ENCODE assay signal across 9 mouse cellular contexts in genomic region chr9:65744171-65745082, GRCm38 (mm10).
DNase-seq lines count a peak whose midpoint lies in the region; ATAC-seq and TF ChIP-seq lines count a peak whose summit lies in the region.
"Had no signal": no experiment of that assay in that cellular context is flagged by ENCODE, and none has a peak within 500 bp of the region (broad histone marks: within the 10 kb centered on the region; RNA-seq: fewer than 3 reads in every experiment).

No protein-coding gene starts in this region.

- intact Hi-C loops in left cerebral cortex, postnatal 10 days (cut with DNase I), result no loop called here

- H3K9me3 ChIP-seq in forebrain, postnatal 0 days (ENCODE audit: low read length), result no peaks in the 10 kb centered on the region
- no peaks in the 10 kb centered on the region for H3K9me3 ChIP-seq in intestine, embryonic 15.5 days
- H3K9me3 ChIP-seq in midbrain, embryonic 13.5 days, result no peaks in the 10 kb centered on the region
- H3K9me3 ChIP-seq: liver, embryonic 13.5 days had no signal

- ATAC-seq in forebrain, postnatal 0 days, result peak; percentile 96
- ATAC-seq in intestine, embryonic 15.5 days, result peak; percentile 51
- peak; percentile 94 for ATAC-seq in midbrain, embryonic 13.5 days

- 0 out of 2 replicates have a peak overlapping the region, but pooled peaks have one; percentile 5 for H3K4me2 ChIP-seq in forebrain, postnatal 0 days (ENCODE audit: low read depth)
- no peak overlapping the region for H3K4me2 ChIP-seq in intestine, embryonic 15.5 days (replicated peaks)
- peak overlapping the region; percentile 37 for H3K4me2 ChIP-seq in midbrain, embryonic 13.5 days (replicated peaks)
- H3K4me2 ChIP-seq: liver, embryonic 13.5 days had no signal

- no peaks in the 10 kb centered on the region for H3K36me3 ChIP-seq in forebrain, postnatal 0 days (ENCODE audit: insufficient read depth)
- no peaks in the 10 kb centered on the region for H3K36me3 ChIP-seq in intestine, embryonic 15.5 days
- H3K36me3 ChIP-seq in midbrain, embryonic 13.5 days, result no peaks in the 10 kb centered on the region

- peak; percentile 71 for DNase-seq in NIH3T3 (ENCODE audit: low read depth)
- DNase-seq in cerebellum, adult 8-10 months, result peak; percentile 64
- DNase-seq in forebrain, postnatal 0 days, result peak; percentile 85
- DNase-seq in left cerebral cortex, postnatal 10 days (ENCODE audit: extremely low spot score in 1 of 2, low spot score in 2 of 2), result peak; percentile 34 to 66
- DNase-seq in c-Kit-positive CD71-positive TER-119-positive erythroid progenitor cells, embryonic 14.5 days (ENCODE audit: low spot score), result no peak
- no peak for DNase-seq in spleen, postnatal 14 days (ENCODE audit: low spot score in 2 of 2)
- DNase-seq: liver, embryonic 13.5 days had no signal

- H3K4me1 ChIP-seq in forebrain, postnatal 0 days (ENCODE audit: insufficient read depth), result peaks cover 22% of the 10 kb centered on the region
- H3K4me1 ChIP-seq in intestine, embryonic 15.5 days (replicated peaks), result peaks cover 8% of the 10 kb centered on the region
- peaks cover 47% of the 10 kb centered on the region for H3K4me1 ChIP-seq in midbrain, embryonic 13.5 days (replicated peaks)

- 9% methylated on average over 4 of the region's 4 CpGs for WGBS in forebrain, postnatal 0 days
- WGBS in intestine, embryonic 15.5 days, result 26% methylated on average over 4 of the region's 4 CpGs
- WGBS in midbrain, embryonic 13.5 days, result 6% methylated on average over 4 of the region's 4 CpGs

- H3K4me3 ChIP-seq in forebrain, postnatal 0 days (ENCODE audit: low read depth, low read length), result no peak overlapping the region
- H3K4me3 ChIP-seq in intestine, embryonic 15.5 days (replicated peaks), result no peak overlapping the region
- no peak overlapping the region for H3K4me3 ChIP-seq in midbrain, embryonic 13.5 days (replicated peaks)
- H3K4me3 ChIP-seq: liver, embryonic 13.5 days had no signal

- peak overlapping the region; percentile 86 for H3K27ac ChIP-seq in forebrain, postnatal 0 days (ENCODE audit: low read depth, low read length)
- H3K27ac ChIP-seq in intestine, embryonic 15.5 days, result peak overlapping the region; percentile 54; the same call in 1 of the 2 replicates
- H3K27ac ChIP-seq in midbrain, embryonic 13.5 days, result peak overlapping the region; percentile 93
- H3K27ac ChIP-seq: liver, embryonic 13.5 days had no signal

- no peaks in the 10 kb centered on the region for H3K27me3 ChIP-seq in forebrain, postnatal 0 days (ENCODE audit: insufficient read depth, low read length)
- no peaks in the 10 kb centered on the region for H3K27me3 ChIP-seq in intestine, embryonic 15.5 days (replicated peaks)
- H3K27me3 ChIP-seq in midbrain, embryonic 13.5 days, result no peaks in the 10 kb centered on the region
- H3K27me3 ChIP-seq: liver, embryonic 13.5 days had no signal

- H3K9ac ChIP-seq in forebrain, postnatal 0 days, result peak overlapping the region; percentile 28; the same call in 1 of the 2 replicates
- no peak overlapping the region for H3K9ac ChIP-seq in intestine, embryonic 15.5 days
- peak overlapping the region; percentile 32; the same call in 1 of the 2 replicates for H3K9ac ChIP-seq in midbrain, embryonic 13.5 days (replicated peaks)
- H3K9ac ChIP-seq: liver, embryonic 13.5 days had no signal

- no peak for TF ChIP-seq CTCF in forebrain, postnatal 0 days (IDR thresholded peaks at IDR 0.05; ENCODE audit: low read depth)

Comparison
In these comparisons a context has a peak if more than half of its experiments do, and no peak if none do; other contexts are left out.
1. DNase-seq: peak in NIH3T3 (single experiment), cerebellum, adult 8-10 months (single experiment), forebrain, postnatal 0 days (single experiment) and left cerebral cortex, postnatal 10 days (2 of 2); none in c-Kit-positive CD71-positive TER-119-positive erythroid progenitor cells, embryonic 14.5 days (single experiment) and spleen, postnatal 14 days (0 of 2).
2. Peak in every context shown above with its lines, with median percentiles within 50 percentile points of each other: ATAC-seq and H3K27ac ChIP-seq.